In genomic region chr13:111869771-111870437, GRCm38 (mm10) we compare ENCODE assay signal across 9 mouse cellular contexts.
DNase-seq lines count a peak whose midpoint lies in the region; ATAC-seq and TF ChIP-seq lines count a peak whose summit lies in the region.
"Had no signal": no experiment of that assay in that cellular context is flagged by ENCODE, and none has a peak within 500 bp of the region (broad histone marks: within the 10 kb centered on the region; RNA-seq: fewer than 3 reads in every experiment).

No protein-coding gene starts in this region.

- H3K9me3 ChIP-seq in heart, embryonic 12.5 days (replicated peaks): 0 out of 2 replicates have a peak, but pooled peaks cover 6% of the 10 kb centered on the region
- H3K9me3 ChIP-seq in midbrain, postnatal 0 days (ENCODE audit: low read length): no peaks in the 10 kb centered on the region

- WGBS in heart, embryonic 12.5 days: 12% methylated on average over 17 of the region's 17 CpGs
- WGBS in midbrain, postnatal 0 days: 37% methylated on average over 17 of the region's 17 CpGs
- WGBS in heart, adult 2 months: 48% methylated on average over 17 of the region's 17 CpGs

- no peaks in the 10 kb centered on the region for H3K36me3 ChIP-seq in heart, embryonic 12.5 days
- H3K36me3 ChIP-seq in midbrain, postnatal 0 days (ENCODE audit: insufficient read depth, low read length): no peaks in the 10 kb centered on the region
- H3K36me3 ChIP-seq in heart, adult 2 months (ENCODE audit: control insufficient read depth, insufficient read depth, low read length): no peaks in the 10 kb centered on the region

- no peak overlapping the region for H3K4me3 ChIP-seq in heart, embryonic 12.5 days
- no peak overlapping the region for H3K4me3 ChIP-seq in midbrain, postnatal 0 days (ENCODE audit: low read depth, low read length)
- no peak overlapping the region for H3K4me3 ChIP-seq in heart, adult 2 months

- intact Hi-C loops in heart, adult 2 months (cut with DNase I): loop anchor here (5.0 kb wide), 1 partner anchor 77 kb away; no protein-coding TSS in a partner anchor

- TF ChIP-seq EP300 in heart, adult 2 months (IDR thresholded peaks at IDR 0.05; ENCODE audit: insufficient read depth, low read depth, low read length): no peak

- no peak overlapping the region for H3K27ac ChIP-seq in heart, embryonic 12.5 days (ENCODE audit: poor library complexity, severe bottlenecking)
- H3K27ac ChIP-seq in midbrain, postnatal 0 days (ENCODE audit: low read depth, low read length): peak overlapping the region; percentile 55
- H3K27ac ChIP-seq in heart, adult 2 months: no peak overlapping the region

- peaks cover 21% of the 10 kb centered on the region for H3K4me1 ChIP-seq in heart, embryonic 12.5 days (replicated peaks)
- peaks cover 6% of the 10 kb centered on the region; the same call in 1 of the 2 replicates for H3K4me1 ChIP-seq in midbrain, postnatal 0 days (ENCODE audit: insufficient read depth, low read length)
- no peaks in the 10 kb centered on the region for H3K4me1 ChIP-seq in heart, adult 2 months (ENCODE audit: control insufficient read depth, insufficient read depth, low read length)

- no peaks in the 10 kb centered on the region for H3K79me2 ChIP-seq in heart, adult 2 months (replicated peaks; ENCODE audit: control insufficient read depth, insufficient read depth, low read length)

- H3K9ac ChIP-seq in heart, embryonic 12.5 days: 0 out of 2 replicates have a peak overlapping the region, but pooled peaks have one; percentile 5
- no peak overlapping the region for H3K9ac ChIP-seq in midbrain, postnatal 0 days (replicated peaks; ENCODE audit: low read length, poor library complexity, severe bottlenecking)
- no peak overlapping the region for H3K9ac ChIP-seq in heart, adult 2 months (ENCODE audit: low read depth, low read length)

- no peak for TF ChIP-seq CTCF in midbrain, postnatal 0 days (IDR thresholded peaks at IDR 0.05)
- TF ChIP-seq CTCF in heart, adult 2 months (IDR thresholded peaks at IDR 0.05): no peak

- no peaks in the 10 kb centered on the region for H3K27me3 ChIP-seq in heart, embryonic 12.5 days (replicated peaks)
- H3K27me3 ChIP-seq in midbrain, postnatal 0 days (ENCODE audit: insufficient read depth, low read length): no peaks in the 10 kb centered on the region
- no peaks in the 10 kb centered on the region for H3K27me3 ChIP-seq in heart, adult 2 months (ENCODE audit: control insufficient read depth, insufficient read depth, low read length)
- H3K27me3 ChIP-seq: CH12.LX had no signal

- ATAC-seq in heart, embryonic 12.5 days (ENCODE audit: insufficient number of reproducible peaks, low FRiP score): 0 out of 2 replicates have a peak, but pooled peaks have one; percentile 35
- peak; percentile 44; the same call in 1 of the 2 replicates for ATAC-seq in midbrain, postnatal 0 days (ENCODE audit: low FRiP score)

- DNase-seq in heart, adult 18-20 months: no peak
- DNase-seq in embryo, embryonic 10.5 days (ENCODE audit: low spot score): peak; percentile 6
- peak; percentile 21 for DNase-seq in layer of hippocampus, postnatal 25 days (ENCODE audit: extremely low spot score in 1 of 2, low spot score in 1 of 2)
- DNase-seq in midbrain, postnatal 0 days (ENCODE audit: low spot score): peak; percentile 67
- no peak for DNase-seq in adrenal gland, postnatal 4 days (ENCODE audit: low spot score in 2 of 2)
- no peak for DNase-seq in urinary bladder, postnatal 10 days (ENCODE audit: low spot score)
- DNase-seq in heart, adult 2 months: no peak

- no peak for TF ChIP-seq POLR2A in heart, adult 2 months (IDR thresholded peaks at IDR 0.05; ENCODE audit: insufficient read depth, low read depth, low read length)

- H3K4me2 ChIP-seq in heart, embryonic 12.5 days: peak overlapping the region; percentile 43
- no peak overlapping the region for H3K4me2 ChIP-seq in midbrain, postnatal 0 days (ENCODE audit: low read depth, low read length, poor library complexity, severe bottlenecking)

Comparison
In these comparisons a context has a peak if more than half of its experiments do, and no peak if none do; other contexts are left out.
1. DNase-seq: peak in embryo, embryonic 10.5 days (single experiment), layer of hippocampus, postnatal 25 days (2 of 2) and midbrain, postnatal 0 days (single experiment); none in heart, adult 18-20 months (0 of 2), adrenal gland, postnatal 4 days (0 of 2), urinary bladder, postnatal 10 days (single experiment) and heart, adult 2 months (0 of 2).